Mouse (Mus musculus) megakaryocyte-erythroid progenitor cell, adult 5-6 weeks (primary cell): ENCODE results near the gene B230118H07Rik. TPM values are rescaled to one million over a fixed set of nuclear protein-coding genes. Genes with fewer than 3 reads are reported as not detected.
A peak's percentile ranks its signal among the peaks of the same experiment; 100 is the strongest.

Source experiments
- ATAC-seq: replicated peaks from 2 replicates; pipeline ENCODE4 v1.8.0; 2016; ENCODE audit warnings: mild to moderate bottlenecking, inconsistent platforms; ENCODE audit not compliant: severe bottlenecking, poor library complexity, low FRiP score, low TSS enrichment
- total RNA-seq, 2 experiments: library from RNA; stranded (forward) in 1 of 2; stranded (reverse) in 1 of 2; fragments of 200-1000, 215-1000 nt in 1 of 2; fragments of >200 nt in 1 of 2; fragmentation: Nextera tagmentation in 1 of 2; gene quantifications; 2 replicates each; pipeline ENCODE4 v1.2.3; 2014 to 2017

The B230118H07Rik gene
- total RNA-seq, 2 experiments from 2014 or later, result 34.1 to 45.4 TPM

DNA sequence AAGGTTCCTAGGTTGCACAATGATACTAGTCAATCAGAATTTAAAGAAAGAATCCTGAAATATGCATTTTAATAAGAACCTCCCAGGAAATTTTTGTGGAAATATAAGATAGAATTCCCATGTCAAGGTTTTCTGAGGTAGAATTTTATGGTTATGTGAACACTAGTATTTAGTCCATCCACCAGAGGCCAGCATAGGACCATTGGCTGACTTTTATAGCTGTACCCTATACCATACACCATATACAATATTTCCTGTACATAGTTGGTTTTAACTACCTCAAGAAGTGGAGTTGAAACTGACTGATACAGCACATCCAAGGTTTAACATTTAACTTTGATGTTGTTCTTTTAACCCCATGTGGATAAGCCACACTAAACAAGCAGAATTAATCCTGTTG lies 52.1 kb downstream of the B230118H07Rik start:
- ATAC-seq, result no peak

DNA sequence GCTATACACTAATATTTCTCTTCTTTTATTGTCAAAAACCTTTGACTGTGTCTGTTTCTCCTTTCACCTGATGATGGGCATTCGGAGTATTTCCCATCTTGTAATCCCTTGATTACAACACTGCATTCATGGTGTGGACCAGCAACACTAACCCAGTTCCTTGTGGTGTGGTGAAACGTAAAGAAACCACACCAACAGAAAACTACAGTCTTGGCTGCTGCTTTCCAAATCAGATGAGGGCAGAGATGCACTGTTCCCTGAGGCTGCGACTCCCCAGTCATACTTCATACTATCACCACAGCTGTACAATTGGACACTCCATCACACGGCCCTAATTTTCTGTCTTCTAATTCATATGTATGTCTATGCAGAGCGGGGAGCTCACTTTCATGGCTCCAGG lies 54.7 kb downstream of the B230118H07Rik start:
- no peak for ATAC-seq

DNA sequence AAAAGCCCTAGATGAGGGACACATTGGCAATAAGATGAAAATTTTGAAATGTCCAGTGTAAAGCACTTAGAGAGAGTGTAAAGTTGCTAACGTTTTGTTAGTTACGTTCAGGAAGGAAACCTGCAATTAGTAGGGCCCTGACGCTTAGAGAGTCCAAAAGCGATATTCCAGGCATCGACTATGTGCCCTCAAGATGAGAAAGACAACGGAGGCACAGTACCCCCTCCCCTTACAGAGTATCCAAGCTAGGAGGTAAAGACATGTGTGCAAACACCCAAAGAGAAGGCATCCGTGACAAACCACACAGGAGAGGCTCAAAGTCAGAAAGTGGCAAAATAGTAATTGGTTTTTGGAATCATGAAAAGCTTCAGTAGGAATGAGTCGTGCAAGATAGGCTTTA lies 56.4 kb downstream of the B230118H07Rik start:
- ATAC-seq, result no peak

- ATAC-seq, result no peak
Observed at GRCm38 (mm10) chr2:101592023-101592841, 57.1 kb downstream of the B230118H07Rik start.

- ATAC-seq, result no peak
Observed at GRCm38 (mm10) chr2:101591356-101591755, 58.0 kb downstream of the B230118H07Rik start.

- no peak for ATAC-seq
Observed at GRCm38 (mm10) chr2:101581418-101581817, 67.9 kb downstream of the B230118H07Rik start.

GRCm38 (mm10) chr2:101580977-101581376 lies 68.4 kb downstream of the B230118H07Rik start:
- no peak; the same call in 1 of the 2 replicates for ATAC-seq

- ATAC-seq, result no peak
Observed at GRCm38 (mm10) chr2:101580428-101580827, 68.9 kb downstream of the B230118H07Rik start.

GRCm38 (mm10) chr2:101580027-101580426 lies 69.3 kb downstream of the B230118H07Rik start:
- ATAC-seq, result no peak

GRCm38 (mm10) chr2:101577243-101577642 lies 72.1 kb downstream of the B230118H07Rik start:
- ATAC-seq, result no peak

DNA sequence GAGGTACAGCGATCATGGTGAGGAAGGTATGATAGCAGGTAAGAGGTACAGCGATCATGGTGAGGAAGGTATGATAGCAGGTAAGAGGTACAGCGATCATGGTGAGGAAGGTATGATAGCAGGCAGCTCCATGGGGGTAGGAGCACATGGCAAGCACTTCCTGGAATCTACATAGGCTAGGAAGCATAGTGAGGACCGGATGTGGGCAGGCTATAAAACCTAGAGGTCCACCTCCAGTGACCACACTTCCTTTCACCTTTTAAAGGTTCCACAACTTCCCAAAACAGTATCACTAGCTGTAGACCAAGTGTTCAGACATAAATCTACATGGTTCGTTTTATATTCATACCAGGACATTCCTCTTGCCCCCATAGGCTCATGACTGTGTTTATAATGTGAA lies 80.1 kb downstream of the B230118H07Rik start:
- no peak for ATAC-seq

DNA sequence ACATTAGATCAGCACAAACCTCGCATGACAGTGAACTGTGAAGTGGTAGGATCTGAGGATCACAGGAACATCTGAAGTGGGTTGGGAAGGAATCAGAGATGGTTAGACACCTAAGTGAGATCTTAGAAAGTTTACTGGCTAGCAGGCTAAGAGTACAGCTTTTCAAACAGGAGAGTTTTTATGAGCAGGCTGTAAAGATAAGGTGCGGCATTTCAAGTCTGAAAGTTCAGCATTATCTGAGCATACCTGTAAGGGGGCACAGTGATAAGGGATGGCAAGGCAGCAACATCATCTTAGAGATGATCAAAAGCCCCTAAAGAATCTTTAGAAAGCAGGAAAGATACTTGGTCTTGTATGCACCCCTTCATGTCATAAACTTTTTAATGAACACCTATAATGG lies 81.8 kb downstream of the B230118H07Rik start:
- ATAC-seq, result no peak

DNA sequence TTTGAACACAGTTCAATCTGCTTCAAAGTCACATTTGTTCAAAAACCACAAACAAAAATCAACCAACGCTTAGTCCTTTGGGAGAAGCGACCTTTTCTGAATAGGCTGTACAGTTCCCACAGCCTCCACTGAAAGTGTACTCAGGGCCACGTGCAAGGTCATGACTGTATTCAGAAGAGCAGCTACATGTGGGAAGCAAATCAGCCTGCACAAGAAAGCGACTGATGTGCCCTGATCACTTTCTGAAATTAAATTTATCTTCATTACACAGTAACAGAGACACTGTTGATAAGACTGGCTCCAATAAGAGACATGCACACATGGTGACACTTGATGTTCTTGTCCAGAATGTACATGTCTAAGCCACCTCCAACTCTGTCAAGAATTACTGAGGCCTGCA lies 85.6 kb downstream of the B230118H07Rik start:
- peak; percentile 52; the same call in 1 of the 2 replicates for ATAC-seq

GRCm38 (mm10) chr2:101563206-101563605 lies 86.1 kb downstream of the B230118H07Rik start:
- ATAC-seq, result no peak

DNA sequence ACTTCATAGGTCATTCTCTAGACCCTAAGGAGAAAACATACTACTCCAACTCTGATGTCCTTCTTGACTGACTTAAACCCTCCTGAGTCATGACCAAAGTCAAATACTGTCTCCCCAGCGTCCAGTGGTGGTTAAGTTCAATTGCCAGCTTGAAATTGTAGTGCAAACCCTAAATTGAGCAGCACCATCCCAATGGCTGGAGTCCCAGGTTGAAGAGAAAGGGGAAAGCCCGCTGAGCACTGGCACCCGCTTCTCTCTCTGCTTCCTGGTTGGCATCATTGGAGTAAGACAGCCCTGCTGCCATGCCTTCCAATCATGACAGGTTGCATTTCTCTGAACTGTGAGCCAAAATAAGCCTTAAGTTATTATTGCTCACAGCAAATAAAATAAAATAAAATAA lies 89.9 kb downstream of the B230118H07Rik start:
- ATAC-seq, result no peak

GRCm38 (mm10) chr2:101555886-101556285 lies 93.4 kb downstream of the B230118H07Rik start:
- no peak for ATAC-seq

GRCm38 (mm10) chr2:101553851-101554250 lies 95.5 kb downstream of the B230118H07Rik start:
- no peak for ATAC-seq

DNA sequence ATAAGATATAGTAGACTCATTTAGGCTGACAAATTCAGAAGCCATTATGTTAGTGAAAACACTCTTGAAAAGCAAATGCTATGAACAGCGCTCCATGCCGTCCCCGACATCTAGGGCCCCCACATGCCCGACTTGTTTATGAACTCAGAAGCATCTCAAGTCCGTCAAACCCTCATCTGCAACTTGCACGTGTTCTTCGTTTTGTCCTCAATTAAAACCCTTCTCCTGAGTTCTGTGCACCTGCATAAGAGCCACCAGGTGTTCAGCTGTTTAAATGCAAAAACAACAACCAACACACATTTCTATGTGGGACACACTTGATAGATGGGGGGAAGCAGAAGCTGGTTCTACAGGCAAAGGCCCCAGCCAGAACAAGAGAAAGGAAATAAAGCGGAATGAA lies 97.0 kb downstream of the B230118H07Rik start:
- no peak for ATAC-seq

DNA sequence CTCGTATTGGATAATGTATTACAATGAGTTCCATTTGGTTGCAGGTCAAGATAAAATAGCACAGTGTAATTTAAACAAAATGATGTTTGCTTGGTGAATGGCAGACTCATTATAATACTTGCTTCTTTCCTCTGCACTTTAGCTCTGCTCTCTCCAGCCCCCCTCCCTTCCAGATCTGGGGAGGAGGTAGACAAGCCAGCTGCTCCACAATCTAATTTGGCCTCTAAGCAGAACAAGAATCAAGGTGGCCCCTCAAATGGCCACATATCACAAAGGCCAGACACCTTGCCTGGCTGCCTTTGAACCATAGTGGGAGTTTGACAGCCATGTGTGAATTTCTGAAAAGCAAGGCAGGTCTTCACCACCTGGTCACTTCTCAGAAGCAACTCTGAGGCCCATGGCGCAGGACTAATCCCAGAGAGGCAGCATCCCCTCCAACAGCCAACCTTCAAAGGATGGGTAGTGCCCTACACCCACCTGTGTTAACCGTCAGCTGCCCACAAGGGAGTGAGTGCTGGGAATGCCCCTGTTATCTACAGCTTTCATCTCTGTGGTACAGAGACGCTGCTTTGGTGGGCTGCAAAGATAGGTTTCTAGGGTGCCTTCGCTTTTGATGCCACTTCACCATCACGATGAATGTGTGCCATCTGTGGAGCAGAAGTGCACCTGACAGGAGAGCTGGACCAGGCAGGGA lies 98.2 kb downstream of the B230118H07Rik start:
- ATAC-seq, result no peak

DNA sequence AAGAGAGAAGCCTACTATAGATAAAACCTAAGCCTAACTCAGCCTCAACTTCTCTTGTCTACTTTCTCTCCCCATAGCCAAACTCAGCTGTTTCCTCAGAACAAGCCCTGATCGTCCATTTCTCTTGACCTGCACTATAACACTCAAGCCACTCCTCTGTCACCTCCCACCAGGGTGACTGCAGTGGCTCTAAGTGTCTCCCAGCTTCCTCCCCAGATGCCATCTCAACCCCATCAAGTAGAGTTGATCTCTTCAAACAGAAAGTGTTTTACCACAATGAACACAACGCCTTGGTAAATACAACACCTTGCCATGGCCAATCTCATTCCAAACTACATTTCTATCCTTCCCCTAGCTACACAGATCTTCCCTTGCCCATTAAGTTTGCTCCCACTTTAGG lies 99.2 kb downstream of the B230118H07Rik start:
- no peak for ATAC-seq

DNA sequence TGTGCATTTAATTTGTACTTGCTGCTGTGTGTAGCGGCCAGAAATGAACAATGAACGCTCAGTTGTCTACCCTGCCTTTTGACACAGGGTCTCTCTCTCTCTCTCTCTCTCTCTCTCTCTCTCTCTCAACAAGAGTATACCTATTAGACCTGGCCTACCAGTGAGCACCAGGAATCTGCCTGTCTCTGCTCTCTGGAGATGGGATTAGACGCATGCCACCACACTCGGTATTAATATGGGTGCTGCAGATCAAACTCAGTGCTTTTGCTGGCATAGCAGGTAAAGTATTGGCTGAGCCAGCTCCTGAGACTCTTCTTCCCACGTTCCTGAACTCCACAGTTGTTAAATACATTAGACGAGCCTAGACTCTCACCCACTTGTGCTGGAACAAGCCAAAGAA lies 100.5 kb downstream of the B230118H07Rik start:
- ATAC-seq, result no peak
